Mouse (Mus musculus) cerebellum, adult 9-11 months (tissue): ENCODE data around the gene Pih1h3b.

Experiments used
- DNase-seq: peaks from one replicate; pipeline ENCODE4 v3.0.0; 2022

Pih1h3b gene

GRCm38 (mm10) chrX:140062135-140062975, at the start of gene Pih1h3b, which contains the start of gene Nup62cl:
Pih1h3b (plus strand) TSS chrX:140062879.
Nup62cl (minus strand) TSS chrX:140062712.
- DNase-seq: peak; percentile 2

- no peak for DNase-seq
These were observed 1.5 kb upstream of the Pih1h3b start for GRCm38 (mm10) chrX:140060886-140061874.

- DNase-seq: no peak
These were observed 19.9 kb downstream of the Pih1h3b start for GRCm38 (mm10) chrX:140082535-140082934.

GRCm38 (mm10) chrX:140094066-140094465, 31.4 kb downstream of the Pih1h3b start:
- DNase-seq: no peak
